Mouse (Mus musculus): Measurements from ENCODE around the gene Ell.
"Not testable (repeated sequence)": the region's sequence is repeated elsewhere in the genome, so short reads cannot be mapped to it uniquely, and the experiment has no call there.

The Ell gene

DNA sequence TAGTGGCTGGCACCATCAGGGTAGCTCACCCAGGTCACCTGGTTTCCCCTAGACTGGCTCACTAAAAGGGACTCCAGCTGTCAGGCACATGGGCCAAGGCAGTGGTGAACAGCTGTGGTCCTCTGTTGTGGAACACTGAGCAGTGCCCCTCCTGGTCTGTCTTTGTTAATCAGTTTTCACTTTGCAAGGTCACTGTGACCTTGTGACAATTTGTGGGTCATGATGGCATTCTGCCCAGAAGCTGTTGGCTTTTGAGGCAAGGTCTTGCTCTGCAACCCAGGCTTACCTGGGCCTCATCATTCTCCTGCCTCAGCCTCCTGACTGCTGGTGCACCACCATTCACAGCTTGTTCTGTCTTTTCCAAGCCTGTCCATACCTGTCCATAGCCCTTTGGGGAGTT lies 31.1 kb downstream of the Ell start:
- DNase-seq, result peak in 1 of 2 experiments; percentile 45

DNA sequence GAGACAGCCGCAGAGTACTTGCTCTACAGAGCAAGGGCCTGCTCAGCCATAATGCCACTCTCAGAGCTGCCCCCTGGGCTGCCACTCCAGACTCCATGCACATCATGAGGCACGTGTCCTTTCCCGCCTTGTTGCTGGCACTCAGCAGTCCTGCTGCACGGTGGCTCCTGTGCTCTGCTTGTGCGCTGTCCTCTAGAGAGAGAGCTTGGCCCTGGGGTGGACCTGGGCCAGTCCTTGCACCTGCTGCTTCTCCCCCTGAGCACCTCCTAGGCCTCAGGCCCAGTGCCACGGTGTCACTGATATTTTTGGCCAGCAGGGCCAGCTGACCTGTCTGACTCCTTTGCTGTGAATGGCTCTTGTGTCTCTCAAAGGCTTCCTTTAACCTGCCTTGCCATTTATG lies 31.7 kb downstream of the Ell start:
- no peak for DNase-seq

- DNase-seq, result no peak
These were observed 35.0 kb downstream of the Ell start for GRCm38 (mm10) chr8:70574302-70574701.

- peak; percentile 90 to 91 for DNase-seq
These were observed 35.7 kb downstream of the Ell start for GRCm38 (mm10) chr8:70574915-70575314.

- DNase-seq, result no peak
These were observed 38.0 kb downstream of the Ell start for GRCm38 (mm10) chr8:70577207-70577606.

DNA sequence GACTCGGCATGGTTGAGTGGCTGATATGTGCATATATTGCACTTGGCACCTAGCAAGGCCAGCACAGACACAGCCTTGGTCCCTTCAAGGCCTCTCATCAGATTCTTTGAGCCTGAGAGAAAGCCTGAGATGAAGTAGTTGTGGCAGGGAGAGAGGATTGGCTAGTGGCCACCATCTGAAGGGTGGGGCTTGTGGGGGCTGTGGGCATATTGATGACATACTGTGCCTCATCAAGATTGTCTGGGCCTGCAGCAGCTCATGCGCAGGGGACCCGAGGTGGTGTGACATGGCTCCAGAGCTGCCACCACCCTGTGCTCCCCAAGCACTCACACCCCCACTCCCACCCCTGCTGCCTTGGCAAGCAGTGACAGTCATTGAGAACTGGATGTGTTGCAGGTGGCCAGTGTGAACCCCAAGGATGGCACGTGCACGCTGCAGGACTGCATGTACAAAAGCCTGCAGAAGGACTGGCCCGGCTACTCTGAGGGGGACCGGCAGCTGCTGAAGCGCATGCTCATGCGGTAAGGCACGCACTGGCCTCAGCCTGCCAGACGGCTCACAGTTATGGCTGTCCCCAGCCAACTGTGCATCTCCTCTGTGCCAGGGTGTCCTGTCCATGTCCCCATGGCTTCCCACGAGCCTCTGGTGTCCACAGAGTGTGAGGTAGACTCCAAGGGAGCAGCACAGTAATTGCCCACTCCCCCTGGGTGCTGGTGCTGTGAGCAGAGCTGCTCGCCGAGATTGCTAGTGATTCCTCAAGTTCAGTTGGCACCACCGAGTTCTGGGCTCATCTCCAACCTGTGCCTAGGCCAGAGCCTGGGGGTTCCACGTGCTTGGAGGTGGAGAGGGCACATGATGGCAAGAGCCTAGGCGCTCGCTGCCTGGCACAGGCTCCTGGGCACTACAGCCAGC lies 44.5 kb downstream of the Ell start:
- DNase-seq, result no peak

GRCm38 (mm10) chr8:70584606-70585257 lies 45.5 kb downstream of the Ell start:
- DNase-seq, result no peak

DNA sequence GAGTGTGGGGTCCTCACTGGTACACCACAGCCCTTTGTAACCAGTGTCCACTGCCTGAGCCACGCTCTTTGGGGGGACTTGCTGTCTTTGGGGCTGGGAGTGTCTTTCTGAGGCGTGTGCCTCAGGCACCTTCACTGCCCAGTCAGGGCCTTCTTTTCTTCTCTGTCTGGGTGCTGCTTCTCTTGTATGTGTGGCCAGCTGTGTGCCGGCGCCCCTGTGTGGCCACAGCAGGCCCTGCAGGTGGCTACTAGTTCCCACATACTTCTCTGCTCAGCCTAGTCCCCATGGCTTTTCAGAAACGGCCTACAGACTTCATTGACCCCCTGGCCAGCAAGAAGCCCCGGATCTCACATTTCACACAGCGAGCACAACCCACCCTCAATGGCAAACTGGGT lies 46.0 kb downstream of the Ell start:
- DNase-seq, result peak; percentile 71 to 74

- not testable (repeated sequence) for DNase-seq
These were observed 48.7 kb downstream of the Ell start for GRCm38 (mm10) chr8:70587955-70588354.

- peak in 1 of 2 experiments; percentile 38 for DNase-seq
These were observed 52.3 kb downstream of the Ell start for GRCm38 (mm10) chr8:70591569-70591968.

GRCm38 (mm10) chr8:70593173-70593572 lies 53.9 kb downstream of the Ell start:
- DNase-seq, result peak; percentile 55 to 76

DNA sequence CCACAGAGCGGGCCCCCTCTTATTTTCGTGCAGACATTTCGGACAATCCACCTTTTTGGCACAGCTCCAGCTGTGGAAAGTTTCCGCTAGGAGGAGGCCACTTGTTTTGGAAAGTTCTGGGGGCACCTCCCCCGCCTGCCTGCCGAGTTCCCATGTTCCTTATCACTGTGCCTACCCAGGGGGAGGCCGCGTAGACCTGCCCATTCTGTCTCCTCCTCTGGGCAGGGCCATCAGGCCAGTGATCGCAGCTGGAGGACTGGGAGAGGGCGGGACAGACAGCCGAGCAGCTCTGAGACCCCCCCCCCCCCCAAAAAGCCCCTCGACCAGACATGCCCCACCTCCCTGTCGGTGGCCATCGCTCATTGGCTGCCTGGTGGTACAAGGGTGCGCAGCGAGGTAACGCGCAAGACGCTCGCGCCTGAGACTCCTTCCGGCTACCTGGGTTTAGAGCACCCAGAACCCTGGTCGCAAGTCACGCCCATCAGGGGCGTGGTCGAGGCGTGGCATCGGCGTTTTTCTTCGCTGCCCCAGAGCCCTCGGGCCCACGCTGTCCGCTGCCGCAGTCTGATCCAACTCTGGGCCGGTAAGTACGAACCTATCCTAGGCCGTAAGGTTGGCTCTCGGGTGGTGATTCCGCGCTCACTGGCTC lies 54.8 kb downstream of the Ell start, which contains the start of gene Isyna1:
Gene Isyna1, plus strand, starts transcription at position 413 of the 649 bp plus-strand sequence.
- DNase-seq, result peak; percentile 93 to 97

- peak; percentile 58 to 82 for DNase-seq
These were observed 55.6 kb downstream of the Ell start for GRCm38 (mm10) chr8:70594621-70595564.

DNA sequence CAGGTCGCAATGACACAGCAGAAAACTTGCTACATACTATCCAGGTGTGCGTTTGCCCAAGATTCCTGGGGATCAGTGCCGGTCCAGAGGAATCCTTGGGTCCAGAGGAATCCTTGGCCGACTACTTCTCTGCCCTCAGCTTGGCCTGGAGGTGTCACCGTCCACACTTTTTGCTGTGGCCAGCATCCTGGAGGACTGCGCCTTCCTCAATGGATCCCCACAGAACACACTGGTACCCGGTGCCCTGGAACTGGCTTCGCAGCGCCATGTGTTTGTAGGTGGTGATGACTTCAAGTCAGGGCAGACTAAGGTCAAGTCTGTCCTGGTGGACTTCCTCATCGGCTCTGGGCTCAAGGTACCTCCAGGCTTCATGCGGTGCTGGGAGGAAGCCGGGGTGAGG lies 56.6 kb downstream of the Ell start:
- DNase-seq, result peak in 1 of 2 experiments; percentile 46

- peak in 1 of 2 experiments; percentile 59 for DNase-seq
These were observed 57.0 kb downstream of the Ell start for GRCm38 (mm10) chr8:70596216-70596615.

DNA sequence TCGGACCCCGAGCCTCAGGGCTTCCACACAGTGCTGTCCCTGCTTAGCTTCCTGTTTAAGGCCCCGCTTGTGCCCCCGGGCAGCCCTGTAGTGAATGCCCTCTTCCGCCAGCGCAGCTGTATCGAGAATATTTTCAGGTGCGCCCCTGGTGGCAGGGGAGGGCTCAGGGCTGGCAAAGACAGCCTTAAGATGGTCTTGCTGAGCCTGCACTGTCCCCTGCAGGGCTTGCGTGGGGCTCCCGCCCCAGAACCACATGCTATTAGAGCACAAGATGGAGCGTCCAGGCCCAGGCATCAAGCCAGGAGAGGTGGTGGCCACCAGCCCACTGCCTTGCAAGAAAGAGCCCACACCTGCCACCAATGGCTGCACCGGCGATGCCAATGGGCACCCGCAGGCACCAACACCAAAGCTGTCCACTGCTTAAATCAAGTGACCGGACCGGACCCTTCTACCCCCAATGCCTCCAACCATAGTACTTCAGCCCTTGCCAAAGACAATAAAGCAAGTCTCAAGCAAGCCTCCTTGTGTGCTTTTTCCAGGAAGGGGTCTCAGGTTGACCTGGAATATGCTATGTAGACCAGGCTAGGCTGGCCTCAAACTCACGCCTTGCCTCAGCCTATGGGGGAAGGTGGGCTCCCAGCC lies 57.6 kb downstream of the Ell start:
- DNase-seq, result peak in 1 of 2 experiments; percentile 55

DNA sequence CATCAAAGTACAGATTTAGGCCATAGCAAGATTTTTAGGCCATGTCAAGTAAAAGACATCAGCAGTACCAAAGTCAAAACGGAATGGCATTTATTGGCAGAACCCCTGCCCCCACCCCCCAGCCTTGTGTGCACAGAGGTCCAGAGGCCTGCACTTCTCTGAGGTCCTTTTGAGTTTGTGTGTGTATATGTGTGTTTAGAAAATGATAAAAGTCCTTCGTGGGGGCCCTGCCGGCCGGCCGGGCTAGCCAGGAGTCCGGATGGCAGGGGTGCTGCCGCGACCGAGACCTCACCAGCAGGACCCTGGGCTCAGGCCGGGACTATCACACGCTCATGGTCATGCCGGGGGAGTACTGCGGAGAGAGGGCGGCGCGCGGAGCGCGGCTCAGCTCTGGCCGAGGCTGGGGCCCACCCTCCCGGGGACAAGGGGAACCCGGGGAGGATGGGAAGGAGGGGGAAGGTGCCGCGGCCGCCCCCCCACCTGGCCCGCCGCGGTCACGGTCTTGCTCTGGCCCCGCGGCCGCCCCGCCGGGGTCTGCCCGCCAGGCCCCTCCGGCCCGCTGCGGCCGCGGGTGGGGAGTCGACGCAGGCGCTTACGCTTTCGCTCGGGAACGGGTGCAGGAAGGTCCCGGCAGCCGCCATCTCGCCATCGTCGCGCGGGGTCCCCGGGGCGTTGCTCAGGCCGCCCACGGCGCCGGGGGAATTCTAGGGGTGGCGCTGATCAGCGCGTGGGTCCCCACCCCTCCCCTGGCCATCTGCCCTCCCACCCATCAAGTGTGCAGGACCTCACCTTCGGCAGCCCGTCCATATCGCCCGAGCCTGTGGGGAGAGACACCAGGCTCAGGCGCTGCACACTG lies 58.4 kb downstream of the Ell start:
- no peak for DNase-seq

DNA sequence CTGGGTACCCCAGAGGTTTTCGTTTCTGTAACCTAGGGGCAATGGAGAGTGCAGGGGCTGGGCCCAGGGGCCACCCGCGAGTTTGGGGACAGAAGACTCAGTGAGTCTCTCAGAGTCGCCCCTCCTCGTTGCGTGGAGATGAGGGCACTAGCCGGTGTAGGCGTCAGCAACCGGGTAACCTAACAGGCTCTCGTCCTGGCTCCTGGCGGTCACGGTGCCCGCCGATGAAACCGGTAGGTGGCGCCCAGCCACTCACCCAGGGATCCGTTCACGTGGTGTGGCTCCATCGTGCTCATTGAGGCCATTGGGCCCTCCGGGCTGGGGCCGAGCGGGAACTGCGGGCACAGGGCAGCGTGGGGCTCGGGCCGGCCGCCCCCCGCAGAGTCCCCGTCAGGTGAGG lies 59.0 kb downstream of the Ell start:
- peak; percentile 88 to 92 for DNase-seq

DNA sequence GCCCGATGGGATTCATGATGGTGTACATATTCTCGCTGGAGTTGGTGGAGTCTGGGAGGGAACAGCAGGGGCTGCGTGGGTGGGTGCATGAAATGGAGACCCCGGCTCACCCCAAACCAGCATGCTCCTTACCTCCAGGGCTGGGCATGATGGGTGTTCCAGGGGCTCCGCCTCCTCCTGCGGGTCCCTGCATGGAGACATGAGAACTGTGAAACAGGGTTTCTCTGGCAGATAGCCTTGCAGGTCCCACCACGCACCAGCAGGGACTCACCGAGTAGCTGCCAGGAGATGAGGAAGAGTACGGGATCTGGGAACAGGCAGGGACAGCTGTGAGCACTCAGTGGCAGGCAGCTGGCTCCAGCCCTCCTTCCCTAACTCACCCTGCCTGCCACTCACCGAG lies 59.5 kb downstream of the Ell start:
- no peak for DNase-seq

- DNase-seq, result peak in 1 of 2 experiments; percentile 39
These were observed 60.4 kb downstream of the Ell start for GRCm38 (mm10) chr8:70599507-70600290.
